Mouse (Mus musculus) stomach, postnatal 0 days (tissue): ENCODE results near the gene Morc4.

Experiments used
- CTCF ChIP-seq: IDR thresholded peaks from 2 replicates; pipeline ENCODE4 v1.5.1; 2016; ENCODE audit warnings: antibody characterized with exemption, low read depth, mild to moderate bottlenecking, moderate library complexity
- EP300 ChIP-seq: optimal IDR thresholded peaks from 2 replicates; pipeline ENCODE3; 2016; ENCODE audit warnings: antibody characterized with exemption

DNA sequence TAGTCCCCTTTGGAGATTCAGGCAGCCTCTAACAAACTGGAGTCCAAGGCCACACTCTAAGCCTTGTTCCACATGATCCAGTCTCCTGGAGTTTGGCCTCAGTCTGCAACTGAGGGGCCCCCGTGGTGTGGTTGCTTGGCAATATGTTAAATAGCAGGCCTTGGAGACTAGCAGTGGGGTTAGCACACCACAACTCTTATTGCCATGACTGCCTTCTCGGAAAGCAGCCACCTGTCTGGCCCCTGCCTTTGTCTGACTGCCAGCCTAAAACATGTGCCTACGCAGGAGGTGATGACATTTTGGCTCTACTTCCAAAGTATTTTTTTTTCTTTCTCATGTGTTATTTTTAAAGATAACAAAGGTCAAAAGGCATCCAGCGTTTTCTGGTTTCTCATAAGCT lies 63.4 kb downstream of the Morc4 start:
- TF ChIP-seq CTCF (no peak), EP300 (no peak)
